Mouse (Mus musculus): ENCODE data around the gene Cnfn.
A peak's percentile ranks its signal among the peaks of the same experiment; 100 is the strongest.

DNA sequence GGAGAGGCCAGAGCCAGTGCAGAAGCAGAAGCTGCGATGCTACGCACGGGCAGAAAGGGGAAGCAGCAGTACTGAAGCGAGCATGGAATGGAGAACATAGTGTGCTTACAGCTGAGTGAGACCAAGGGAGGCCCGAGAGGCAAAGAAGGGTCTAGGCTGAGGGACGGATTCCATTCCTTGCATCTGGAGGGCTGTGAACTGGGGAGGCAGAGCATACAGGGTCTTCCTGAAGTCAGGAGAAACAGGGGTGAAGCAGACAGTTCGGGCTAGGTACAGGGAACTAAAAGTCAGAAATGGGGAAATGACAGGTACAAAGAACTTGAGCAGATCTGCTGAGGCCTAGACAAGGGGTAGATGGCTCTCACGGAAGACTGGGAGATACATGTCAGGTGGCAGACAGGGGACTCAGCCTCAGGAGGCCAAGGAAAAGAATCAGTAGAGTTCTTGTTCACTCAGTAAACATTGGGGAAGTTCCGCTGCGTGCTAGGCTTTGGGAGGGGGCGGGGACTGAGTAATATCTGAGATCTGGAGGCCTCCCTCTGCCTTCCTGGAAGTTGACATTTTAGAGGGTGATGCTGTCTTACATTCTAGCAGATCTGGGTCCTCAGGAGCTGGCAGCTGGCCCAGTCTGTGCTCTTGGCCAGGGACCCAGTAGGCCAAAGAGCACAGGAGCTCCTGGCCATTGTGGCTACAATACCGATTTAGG lies 16.5 kb upstream of the Cnfn start:
- TF ChIP-seq POLR2A (IDR thresholded peaks at IDR 0.05; ENCODE audit: borderline replicate concordance, extremely low read depth, low read depth, low read length) (peak; percentile 31; the same call in 1 of the 2 replicates), CTCF (IDR thresholded peaks at IDR 0.05; ENCODE audit: insufficient read depth, low read length) (no peak)

Measured in lung, adult 2 months (tissue).